Mouse (Mus musculus): Measurements from ENCODE around the gene Dhx37. TPM values are rescaled to one million over a fixed set of nuclear protein-coding genes. Genes with fewer than 3 reads are reported as not detected.

The Dhx37 gene
- 10 to 100 TPM; 11.4 to 15.2 TPM for total RNA-seq (2021)

- intact Hi-C loops (cut with DNase I): no loop called here
- DNase-seq (ENCODE audit: low spot score in 2 of 2): peak; percentile 90 to 96
Observed at GRCm38 (mm10) chr5:125433793-125434337, at the start of gene Dhx37. TSS of gene Dhx37 (minus strand) at chr5:125434121.

- intact Hi-C loops (cut with DNase I): no loop called here
- DNase-seq (ENCODE audit: low spot score in 2 of 2): no peak
Observed at GRCm38 (mm10) chr5:125482474-125482873, 48.6 kb upstream of the Dhx37 start.

- intact Hi-C loops (cut with DNase I): no loop called here
- no peak for DNase-seq (ENCODE audit: low spot score in 2 of 2)
Observed at GRCm38 (mm10) chr5:125480434-125481231, 46.7 kb upstream of the Dhx37 start.

- no peak for DNase-seq (ENCODE audit: low spot score in 2 of 2)
- intact Hi-C loops (cut with DNase I): no loop called here
Observed at GRCm38 (mm10) chr5:125479376-125479775, 45.5 kb upstream of the Dhx37 start.

- DNase-seq (ENCODE audit: low spot score in 2 of 2): no peak
- intact Hi-C loops (cut with DNase I): no loop called here
Observed at GRCm38 (mm10) chr5:125478037-125478436, 44.1 kb upstream of the Dhx37 start.

GRCm38 (mm10) chr5:125477533-125477932 is 43.6 kb upstream of the Dhx37 start:
- no peak for DNase-seq (ENCODE audit: low spot score in 2 of 2)
- intact Hi-C loops (cut with DNase I): no loop called here

GRCm38 (mm10) chr5:125476799-125477198 is 42.9 kb upstream of the Dhx37 start:
- no peak for DNase-seq (ENCODE audit: low spot score in 2 of 2)
- intact Hi-C loops (cut with DNase I): no loop called here

GRCm38 (mm10) chr5:125476286-125476625 is 42.3 kb upstream of the Dhx37 start:
- no peak for DNase-seq (ENCODE audit: low spot score in 2 of 2)
- intact Hi-C loops (cut with DNase I): no loop called here

- intact Hi-C loops (cut with DNase I): loop anchor here (1.0 kb wide), 1 partner anchor 10 kb away; no protein-coding TSS in a partner anchor
- peak; percentile 97 to 98 for DNase-seq (ENCODE audit: low spot score in 2 of 2)
Observed at GRCm38 (mm10) chr5:125475601-125476285, 41.8 kb upstream of the Dhx37 start, which contains the start of gene Aacs. TSS of gene Aacs (plus strand) at chr5:125475814.

GRCm38 (mm10) chr5:125475030-125475429 is 41.1 kb upstream of the Dhx37 start:
- no peak for DNase-seq (ENCODE audit: low spot score in 2 of 2)
- intact Hi-C loops (cut with DNase I): loop anchor here (1.0 kb wide), 1 partner anchor 10 kb away; no protein-coding TSS in a partner anchor

GRCm38 (mm10) chr5:125472796-125473475 is 39.0 kb upstream of the Dhx37 start:
- intact Hi-C loops (cut with DNase I): no loop called here
- no peak for DNase-seq (ENCODE audit: low spot score in 2 of 2)

GRCm38 (mm10) chr5:125470713-125471112 is 36.8 kb upstream of the Dhx37 start:
- no peak for DNase-seq (ENCODE audit: low spot score in 2 of 2)
- intact Hi-C loops (cut with DNase I): no loop called here

GRCm38 (mm10) chr5:125467261-125467660 is 33.3 kb upstream of the Dhx37 start:
- DNase-seq (ENCODE audit: low spot score in 2 of 2): no peak
- intact Hi-C loops (cut with DNase I): no loop called here

- intact Hi-C loops (cut with DNase I): no loop called here
- DNase-seq (ENCODE audit: low spot score in 2 of 2): no peak
Observed at GRCm38 (mm10) chr5:125466483-125466882, 32.6 kb upstream of the Dhx37 start.

GRCm38 (mm10) chr5:125465701-125466106 is 31.8 kb upstream of the Dhx37 start:
- DNase-seq (ENCODE audit: low spot score in 2 of 2): peak; percentile 97 to 99
- intact Hi-C loops (cut with DNase I): loop anchor here (1.0 kb wide), 1 partner anchor 10 kb away; the partner anchor contains the start of gene Aacs

GRCm38 (mm10) chr5:125465192-125465591 is 31.3 kb upstream of the Dhx37 start:
- DNase-seq (ENCODE audit: low spot score in 2 of 2): no peak
- intact Hi-C loops (cut with DNase I): loop anchor here (1.0 kb wide), 1 partner anchor 10 kb away; the partner anchor contains the start of gene Aacs

GRCm38 (mm10) chr5:125461868-125462445 is 28.0 kb upstream of the Dhx37 start:
- intact Hi-C loops (cut with DNase I): loop anchor here (5.0 kb wide), 1 partner anchor 80 kb away; no protein-coding TSS in a partner anchor
- peak; percentile 24 to 29 for DNase-seq (ENCODE audit: low spot score in 2 of 2)

- no peak for DNase-seq (ENCODE audit: low spot score in 2 of 2)
- intact Hi-C loops (cut with DNase I): loop anchor here (5.0 kb wide), 1 partner anchor 78 kb away; no protein-coding TSS in a partner anchor
Observed at GRCm38 (mm10) chr5:125460574-125460973, 26.7 kb upstream of the Dhx37 start.

GRCm38 (mm10) chr5:125457538-125457937 is 23.6 kb upstream of the Dhx37 start:
- intact Hi-C loops (cut with DNase I): no loop called here
- no peak for DNase-seq (ENCODE audit: low spot score in 2 of 2)

Measured in left cerebral cortex, postnatal 25 days (tissue).